Mouse (Mus musculus) CD4-positive, CD25-positive, alpha-beta regulatory T cell (primary cell): ENCODE data around the gene Gm1553. TPM values are rescaled to one million over a fixed set of nuclear protein-coding genes. Genes with fewer than 3 reads are reported as not detected.

Experiments used
- polyA plus RNA-seq: library from polyadenylated mRNA; unstranded; fragments of 100-300 nt; shearing (Covaris generic); gene quantifications from one replicate; pipeline ENCODE4 v1.2.1, GENCODE M21; 2017

Gm1553 gene
- not detected for polyA plus RNA-seq

DNA sequence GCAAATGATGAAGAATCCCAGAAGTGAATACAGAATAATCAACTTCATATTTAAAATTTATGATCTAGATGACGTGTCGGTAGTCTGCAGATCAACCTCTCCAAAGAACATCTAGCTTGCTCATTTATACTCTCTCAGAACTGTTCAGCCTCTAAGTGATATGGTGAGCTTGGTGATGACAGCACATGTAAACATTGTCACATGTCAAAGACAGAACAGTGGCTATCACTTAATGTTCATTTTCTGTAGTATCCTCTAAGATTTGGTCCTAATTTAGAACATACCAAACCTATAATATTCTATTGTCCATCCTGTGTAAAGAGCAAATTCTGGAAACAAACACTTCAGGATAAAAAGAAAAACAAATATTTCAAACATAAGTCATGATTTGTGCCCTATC lies at the start of gene Gm1553:
Gene Gm1553 (minus strand): TSS at position 101 of the 400 bp plus-strand sequence.

Other genes with a start within 250 kb of the Gm1553 start
- gene 4932415D10Rik, start 176.0 kb downstream of the Gm1553 start, polyA plus RNA-seq: not detected
- gene Gm4924, start 138.4 kb downstream of the Gm1553 start, polyA plus RNA-seq: 8.1 TPM
- 45.6 TPM for gene 1190007I07Rik, start 130.6 kb upstream of the Gm1553 start, polyA plus RNA-seq
- 54.2 TPM for gene Tdg, start 137.2 kb upstream of the Gm1553 start, polyA plus RNA-seq
- 1.4 TPM for gene Glt8d2, start 198.0 kb upstream of the Gm1553 start, polyA plus RNA-seq
- 34.9 TPM for gene Hcfc2, start 203.5 kb upstream of the Gm1553 start, polyA plus RNA-seq